Mouse (Mus musculus): ENCODE results near the gene Trmt2a.
A peak's percentile ranks its signal among the peaks of the same experiment; 100 is the strongest.
"Not testable (repeated sequence)": the region's sequence is repeated elsewhere in the genome, so short reads cannot be mapped to it uniquely, and the experiment has no call there.

The Trmt2a gene

GRCm38 (mm10) chr16:18289067-18289588 is 40.6 kb downstream of the Trmt2a start, which contains the start of gene Dgcr8:
Gene Dgcr8, minus strand, starts transcription at chr16:18289246.
- DNase-seq (ENCODE audit: low spot score) = peak; percentile 94

- DNase-seq (ENCODE audit: low spot score) = not testable (repeated sequence)
These were observed 41.1 kb downstream of the Trmt2a start for GRCm38 (mm10) chr16:18289614-18290013.
